Comparison of ENCODE assay signal across 11 mouse cellular contexts in the genomic region with DNA sequence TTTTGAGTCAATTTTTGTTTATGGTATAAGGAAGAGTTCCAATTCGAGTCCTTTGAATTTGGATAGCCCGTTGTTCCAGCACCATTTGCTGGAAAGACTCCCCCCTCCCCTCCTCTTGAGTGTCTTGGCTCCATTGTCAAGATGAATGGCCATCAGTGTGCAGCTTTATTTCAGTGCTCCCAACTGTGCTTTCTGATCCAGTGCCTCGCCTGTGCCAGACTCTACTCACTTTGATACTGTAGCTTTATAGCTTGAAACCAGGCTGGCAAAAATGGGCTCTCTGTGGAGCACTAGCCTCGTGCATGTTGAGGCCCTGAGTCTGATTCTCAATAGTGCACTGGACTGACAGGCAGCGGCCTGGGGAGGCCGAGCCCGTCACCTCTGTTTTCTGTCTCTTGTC. TPM values are rescaled to one million over a fixed set of nuclear protein-coding genes. Genes with fewer than 3 reads are reported as not detected.
DNase-seq lines count a peak whose midpoint lies in the region; ATAC-seq lines count a peak whose summit lies in the region.
"Had no signal": no experiment of that assay in that cellular context is flagged by ENCODE, and none has a peak within 500 bp of the region (broad histone marks: within the 10 kb centered on the region; RNA-seq: fewer than 3 reads in every experiment).

No protein-coding gene starts in this region.

- H3K36me3 ChIP-seq in limb, embryonic 12.5 days = peaks cover 18% of the 10 kb centered on the region
- H3K36me3 ChIP-seq in limb, embryonic 10.5 days = peaks cover 25% of the 10 kb centered on the region
- H3K36me3 ChIP-seq in embryonic facial prominence, embryonic 15.5 days = peaks cover 15% of the 10 kb centered on the region
- peaks cover 13% of the 10 kb centered on the region; the same call in 1 of the 2 replicates for H3K36me3 ChIP-seq in limb, embryonic 13.5 days

- H3K27ac ChIP-seq in limb, embryonic 12.5 days = peak overlapping the region; percentile 72
- no peak overlapping the region for H3K27ac ChIP-seq in limb, embryonic 10.5 days
- peak overlapping the region; percentile 88 for H3K27ac ChIP-seq in embryonic facial prominence, embryonic 15.5 days (replicated peaks)
- H3K27ac ChIP-seq in limb, embryonic 13.5 days = peak overlapping the region; percentile 35; the same call in 1 of the 2 replicates

- no peak overlapping the region for H3K4me2 ChIP-seq in limb, embryonic 12.5 days
- H3K4me2 ChIP-seq in embryonic facial prominence, embryonic 15.5 days (replicated peaks) = no peak overlapping the region
- no peak overlapping the region for H3K4me2 ChIP-seq in limb, embryonic 13.5 days (replicated peaks)

- WGBS in limb, embryonic 12.5 days = 56% methylated on average over 7 of the region's 7 CpGs
- WGBS in limb, embryonic 10.5 days = 66% methylated on average over 7 of the region's 7 CpGs
- 46% methylated on average over 7 of the region's 7 CpGs for WGBS in embryonic facial prominence, embryonic 15.5 days
- WGBS in limb, embryonic 13.5 days = 51% methylated on average over 7 of the region's 7 CpGs

- no peak overlapping the region for H3K4me3 ChIP-seq in limb, embryonic 12.5 days (replicated peaks)
- H3K4me3 ChIP-seq in limb, embryonic 10.5 days = no peak overlapping the region
- no peak overlapping the region for H3K4me3 ChIP-seq in embryonic facial prominence, embryonic 15.5 days (replicated peaks)
- H3K4me3 ChIP-seq in limb, embryonic 13.5 days = no peak overlapping the region

- no peak for ATAC-seq in limb, embryonic 12.5 days (ENCODE audit: insufficient number of reproducible peaks, insufficient read depth, low FRiP score, low TSS enrichment, low read depth)
- ATAC-seq in embryonic facial prominence, embryonic 15.5 days (ENCODE audit: insufficient number of reproducible peaks, low FRiP score, low TSS enrichment, low read depth) = no peak
- no peak for ATAC-seq in limb, embryonic 13.5 days (ENCODE audit: low FRiP score, low read depth)
- ATAC-seq: Patski had no signal

- H3K9me3 ChIP-seq in limb, embryonic 12.5 days = no peaks in the 10 kb centered on the region
- no peaks in the 10 kb centered on the region for H3K9me3 ChIP-seq in limb, embryonic 10.5 days (replicated peaks)
- H3K9me3 ChIP-seq in embryonic facial prominence, embryonic 15.5 days (replicated peaks) = no peaks in the 10 kb centered on the region
- H3K9me3 ChIP-seq in limb, embryonic 13.5 days = no peaks in the 10 kb centered on the region
- H3K9me3 ChIP-seq: megakaryocyte, embryonic 14.5 days had no signal

- peak; percentile 33 for DNase-seq in embryo, embryonic 10.5 days (ENCODE audit: low spot score)
- DNase-seq in embryo, embryonic 11 days = no peak
- DNase-seq in limb, embryonic 10.5 days (ENCODE audit: low spot score) = no peak
- no peak for DNase-seq in left cerebral cortex, adult 8-10 months (ENCODE audit: low spot score in 2 of 2)
- DNase-seq in thymus, postnatal 25 days = no peak
- DNase-seq: right cerebral cortex, adult 18-20 months had no signal

- H3K27me3 ChIP-seq in limb, embryonic 12.5 days = no peaks in the 10 kb centered on the region
- H3K27me3 ChIP-seq in limb, embryonic 10.5 days (ENCODE audit: low read depth, poor library complexity, severe bottlenecking) = no peaks in the 10 kb centered on the region
- no peaks in the 10 kb centered on the region for H3K27me3 ChIP-seq in embryonic facial prominence, embryonic 15.5 days
- H3K27me3 ChIP-seq in limb, embryonic 13.5 days = no peaks in the 10 kb centered on the region
- H3K27me3 ChIP-seq: megakaryocyte, embryonic 14.5 days; Patski had no signal

- H3K9ac ChIP-seq in limb, embryonic 12.5 days (replicated peaks) = no peak overlapping the region
- no peak overlapping the region for H3K9ac ChIP-seq in embryonic facial prominence, embryonic 15.5 days
- H3K9ac ChIP-seq in limb, embryonic 13.5 days = no peak overlapping the region

- H3K4me1 ChIP-seq in limb, embryonic 12.5 days (replicated peaks) = peaks cover 52% of the 10 kb centered on the region
- H3K4me1 ChIP-seq in limb, embryonic 10.5 days = peaks cover 58% of the 10 kb centered on the region
- H3K4me1 ChIP-seq in embryonic facial prominence, embryonic 15.5 days = peaks cover 38% of the 10 kb centered on the region
- H3K4me1 ChIP-seq in limb, embryonic 13.5 days = peaks cover 37% of the 10 kb centered on the region

RNA-seq across cellular contexts. Expression of gene Sufu, which starts 50.4 kb away (rescaled TPM):
- polyA plus RNA-seq in limb, embryonic 12.5 days (2016; fragmentation: Nextera tagmentation; extraction: Ambion mirVana) = 44.4 and 45.2 TPM in 2 replicates
- polyA plus RNA-seq in limb, embryonic 10.5 days (2016; fragmentation: Nextera tagmentation; extraction: Ambion mirVana) = 53.8 and 58.5 TPM in 2 replicates
- 36.0 and 38.4 TPM in 2 replicates for polyA plus RNA-seq in embryonic facial prominence, embryonic 15.5 days (2015; fragmentation: Nextera tagmentation; extraction: Ambion mirVana)
- polyA plus RNA-seq in limb, embryonic 13.5 days (2015; fragmentation: Nextera tagmentation; extraction: Ambion mirVana) = 36.4 and 38.8 TPM in 2 replicates
- 10 to 100 TPM; 15.8 to 20.0 (median 19.7) TPM for total RNA-seq in left cerebral cortex, adult 8-10 months (2022)

RNA-seq across cellular contexts. Expression of gene Actr1a, which starts 51.6 kb away (rescaled TPM):
- 145 and 147 TPM in 2 replicates for polyA plus RNA-seq in limb, embryonic 12.5 days (2016; fragmentation: Nextera tagmentation; extraction: Ambion mirVana)
- polyA plus RNA-seq in limb, embryonic 10.5 days (2016; fragmentation: Nextera tagmentation; extraction: Ambion mirVana) = 159 and 168 TPM in 2 replicates
- 149 and 153 TPM in 2 replicates for polyA plus RNA-seq in embryonic facial prominence, embryonic 15.5 days (2015; fragmentation: Nextera tagmentation; extraction: Ambion mirVana)
- 145 and 152 TPM in 2 replicates for polyA plus RNA-seq in limb, embryonic 13.5 days (2015; fragmentation: Nextera tagmentation; extraction: Ambion mirVana)
- 100 to 1,000 TPM; 192 to 205 (median 199) TPM for total RNA-seq in left cerebral cortex, adult 8-10 months (2022)

RNA-seq across cellular contexts. Expression of gene Trim8, which starts 54.4 kb away (rescaled TPM):
- polyA plus RNA-seq in limb, embryonic 12.5 days (2016; fragmentation: Nextera tagmentation; extraction: Ambion mirVana) = 17.3 and 21.5 TPM in 2 replicates
- 13.0 and 15.2 TPM in 2 replicates for polyA plus RNA-seq in limb, embryonic 10.5 days (2016; fragmentation: Nextera tagmentation; extraction: Ambion mirVana)
- polyA plus RNA-seq in embryonic facial prominence, embryonic 15.5 days (2015; fragmentation: Nextera tagmentation; extraction: Ambion mirVana) = 20.7 and 21.7 TPM in 2 replicates
- 13.6 and 14.2 TPM in 2 replicates for polyA plus RNA-seq in limb, embryonic 13.5 days (2015; fragmentation: Nextera tagmentation; extraction: Ambion mirVana)
- 100 to 1,000 TPM; 103 to 108 (median 104) TPM for total RNA-seq in left cerebral cortex, adult 8-10 months (2022)
